Mouse (Mus musculus) liver, embryonic 14.5 days (tissue): ENCODE results near the gene Cldn20.

Source experiments
- CTCF ChIP-seq: IDR thresholded peaks from 2 replicates; pipeline ENCODE4 v1.5.1; 2016; ENCODE audit warnings: antibody characterized with exemption, low read depth, control low read depth
- EP300 ChIP-seq: IDR thresholded peaks from 2 replicates; pipeline ENCODE4 v1.6.1; 2016; ENCODE audit warnings: antibody characterized with exemption, low read depth

DNA sequence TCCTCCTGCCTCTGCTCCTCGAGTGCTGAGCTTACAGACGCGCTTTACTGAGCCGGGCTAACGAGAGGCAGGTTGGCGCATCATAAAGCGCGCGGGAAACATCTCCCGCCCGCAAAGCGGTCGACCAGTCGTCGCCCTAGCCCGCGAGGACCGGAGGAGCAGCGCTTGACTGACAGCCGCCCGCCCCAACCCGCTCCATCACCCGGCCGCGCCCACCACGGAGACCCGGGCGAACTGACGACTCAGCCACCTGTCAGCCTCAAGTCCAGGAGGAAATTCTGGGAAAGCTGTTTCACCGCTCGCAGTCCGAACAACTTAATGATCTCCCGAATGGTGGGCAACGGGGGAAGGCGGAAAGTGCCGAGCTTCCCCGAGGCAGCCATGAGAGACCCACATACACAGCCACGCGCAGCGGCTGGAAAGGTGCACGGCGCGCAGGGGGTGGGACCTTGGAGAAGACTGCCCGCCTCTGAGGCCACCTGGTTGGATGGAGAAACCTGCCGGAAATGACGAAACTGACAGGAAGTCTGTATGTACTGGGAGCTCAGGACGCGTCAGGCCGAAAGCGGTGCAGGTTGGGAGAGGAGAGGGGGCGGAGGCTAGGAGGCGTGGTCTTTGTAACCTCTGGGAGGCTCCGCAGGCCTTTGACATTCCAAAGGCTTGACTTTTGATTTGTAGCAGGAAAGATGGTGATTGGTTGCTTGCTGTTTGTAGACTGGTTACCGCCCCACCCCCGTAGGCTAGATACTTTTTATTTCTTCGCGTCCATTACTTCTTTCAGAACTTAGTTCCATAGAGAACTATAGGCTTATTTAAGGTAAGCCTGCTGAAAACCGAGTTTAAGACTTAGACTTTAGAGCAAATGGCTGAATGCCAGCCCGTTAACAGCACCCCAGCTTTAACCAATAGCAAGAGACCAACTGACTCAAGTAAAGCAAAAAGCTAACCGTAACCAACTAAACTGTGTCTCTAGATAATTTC is 25.3 kb downstream of the Cldn20 start, which contains the start of gene Tfb1m:
- TF ChIP-seq EP300 (no peak), CTCF (no peak)
